8 mouse cellular contexts compared by ENCODE assay signal in the genomic region with DNA sequence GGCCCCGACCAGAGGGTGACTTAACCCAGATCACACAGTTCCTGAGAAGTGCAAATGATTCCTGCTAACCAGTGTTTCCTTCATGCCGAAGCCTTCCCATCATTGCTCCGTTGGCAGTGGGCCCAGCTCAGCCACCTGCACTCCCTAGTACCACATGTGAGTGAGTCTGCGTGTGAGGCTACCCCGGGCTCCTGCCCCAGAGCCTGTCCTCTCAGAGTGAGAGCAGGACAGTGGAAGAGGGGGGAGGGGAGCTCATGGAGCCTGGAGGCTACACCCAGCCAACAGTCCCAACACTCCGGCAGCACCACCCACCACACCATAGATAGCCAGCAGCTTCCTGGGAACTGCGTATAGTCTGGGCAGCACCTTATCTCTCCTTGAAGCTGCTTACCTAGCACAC. TPM values are rescaled to one million over a fixed set of nuclear protein-coding genes. Genes with fewer than 3 reads are reported as not detected.
A peak's percentile ranks its signal among the peaks of the same experiment; 100 is the strongest.
DNase-seq lines count a peak whose midpoint lies in the region; ATAC-seq and TF ChIP-seq lines count a peak whose summit lies in the region.

No protein-coding gene starts in this region.

- 23% methylated on average over 7 of the region's 7 CpGs for WGBS in heart, embryonic 13.5 days
- WGBS in intestine, embryonic 15.5 days = 35% methylated on average over 7 of the region's 7 CpGs
- WGBS in stomach, postnatal 0 days = 39% methylated on average over 7 of the region's 7 CpGs

- no peaks in the 10 kb centered on the region for H3K36me3 ChIP-seq in heart, embryonic 13.5 days
- H3K36me3 ChIP-seq in intestine, embryonic 15.5 days = no peaks in the 10 kb centered on the region
- H3K36me3 ChIP-seq in stomach, postnatal 0 days (ENCODE audit: control insufficient read depth, insufficient read depth, low read length) = no peaks in the 10 kb centered on the region

- H3K27me3 ChIP-seq in heart, embryonic 13.5 days (replicated peaks) = peaks cover 9% of the 10 kb centered on the region; the same call in 1 of the 2 replicates
- H3K27me3 ChIP-seq in intestine, embryonic 15.5 days (replicated peaks) = no peaks in the 10 kb centered on the region
- no peaks in the 10 kb centered on the region for H3K27me3 ChIP-seq in stomach, postnatal 0 days (ENCODE audit: control insufficient read depth, insufficient read depth, low read length)

- H3K9me3 ChIP-seq in heart, embryonic 13.5 days = no peaks in the 10 kb centered on the region
- H3K9me3 ChIP-seq in intestine, embryonic 15.5 days = no peaks in the 10 kb centered on the region
- no peaks in the 10 kb centered on the region for H3K9me3 ChIP-seq in stomach, postnatal 0 days (ENCODE audit: control insufficient read depth, low read length)

- H3K4me3 ChIP-seq in heart, embryonic 13.5 days = no peak overlapping the region
- no peak overlapping the region for H3K4me3 ChIP-seq in intestine, embryonic 15.5 days (replicated peaks)
- no peak overlapping the region for H3K4me3 ChIP-seq in stomach, postnatal 0 days (ENCODE audit: low read depth, low read length)

- TF ChIP-seq CTCF in stomach, postnatal 0 days (IDR thresholded peaks at IDR 0.05; ENCODE audit: low read depth) = no peak

- H3K9ac ChIP-seq in heart, embryonic 13.5 days = no peak overlapping the region
- H3K9ac ChIP-seq in intestine, embryonic 15.5 days = no peak overlapping the region
- no peak overlapping the region for H3K9ac ChIP-seq in stomach, postnatal 0 days (ENCODE audit: low read length)

- H3K4me2 ChIP-seq in heart, embryonic 13.5 days = no peak overlapping the region
- no peak overlapping the region for H3K4me2 ChIP-seq in intestine, embryonic 15.5 days (replicated peaks)
- no peak overlapping the region for H3K4me2 ChIP-seq in stomach, postnatal 0 days (replicated peaks; ENCODE audit: low read depth)

- 0 out of 2 replicates have a peak, but pooled peaks have one; percentile 27 for ATAC-seq in heart, embryonic 13.5 days (ENCODE audit: extremely low read depth, insufficient number of reproducible peaks, low FRiP score, low TSS enrichment)
- peak; percentile 82 for ATAC-seq in intestine, embryonic 15.5 days
- peak; percentile 33; the same call in 1 of the 2 replicates for ATAC-seq in stomach, postnatal 0 days (ENCODE audit: low FRiP score, low TSS enrichment)

- 0 out of 2 replicates have a peak overlapping the region, but pooled peaks have one; percentile 2 for H3K27ac ChIP-seq in heart, embryonic 13.5 days (replicated peaks)
- no peak overlapping the region for H3K27ac ChIP-seq in intestine, embryonic 15.5 days
- H3K27ac ChIP-seq in stomach, postnatal 0 days (replicated peaks) = no peak overlapping the region

- intact Hi-C loops in heart, postnatal 25 days (cut with DNase I) = no loop called here

- H3K4me1 ChIP-seq in heart, embryonic 13.5 days = peaks cover 20% of the 10 kb centered on the region
- peaks cover 13% of the 10 kb centered on the region for H3K4me1 ChIP-seq in intestine, embryonic 15.5 days (replicated peaks)
- peaks cover 4% of the 10 kb centered on the region; the same call in 1 of the 2 replicates for H3K4me1 ChIP-seq in stomach, postnatal 0 days (replicated peaks; ENCODE audit: control insufficient read depth, insufficient read depth)

- DNase-seq in heart, postnatal 25 days (ENCODE audit: low spot score) = no peak
- peak; percentile 33 for DNase-seq in right cerebral cortex, adult 18-20 months
- DNase-seq in right cerebral cortex, postnatal 36 days (ENCODE audit: low spot score in 2 of 2) = no peak
- peak; percentile 61 for DNase-seq in stomach, postnatal 0 days (ENCODE audit: low spot score)
- no peak for DNase-seq in ovary, adult 18-20 months (ENCODE audit: low spot score)
- DNase-seq in natural killer cell, adult 2 months (ENCODE audit: low spot score in 2 of 2) = no peak

- TF ChIP-seq EP300 in stomach, postnatal 0 days (optimal IDR thresholded peaks at IDR 0.05) = no peak

RNA-seq across cellular contexts. Expression of a gene that starts 35.5 kb away (rescaled TPM):
- polyA plus RNA-seq in heart, embryonic 13.5 days (2015; fragmentation: Nextera tagmentation; extraction: Ambion mirVana) = 4.8 and 5.7 TPM in 2 replicates
- total RNA-seq in heart, postnatal 25 days (2021) = under 1 TPM; 0.45 to 0.62 TPM
- polyA plus RNA-seq in intestine, embryonic 15.5 days (2015; fragmentation: Nextera tagmentation; extraction: Ambion mirVana) = 5.7 and 6.9 TPM in 2 replicates
- polyA plus RNA-seq in stomach, postnatal 0 days (2015; fragmentation: Nextera tagmentation; extraction: Ambion mirVana) = 7.3 and 8.4 TPM in 2 replicates

RNA-seq across cellular contexts. Expression of a gene that starts 38.6 kb away (rescaled TPM):
- not detected in 2 replicates for polyA plus RNA-seq in heart, embryonic 13.5 days (2015; fragmentation: Nextera tagmentation; extraction: Ambion mirVana)
- total RNA-seq in heart, postnatal 25 days (2021) = not detected
- not detected in 2 replicates for polyA plus RNA-seq in intestine, embryonic 15.5 days (2015; fragmentation: Nextera tagmentation; extraction: Ambion mirVana)
- polyA plus RNA-seq in stomach, postnatal 0 days (2015; fragmentation: Nextera tagmentation; extraction: Ambion mirVana) = not detected in 2 replicates

RNA-seq across cellular contexts. Expression of a gene that starts 40.9 kb away (rescaled TPM):
- not detected in 2 replicates for polyA plus RNA-seq in heart, embryonic 13.5 days (2015; fragmentation: Nextera tagmentation; extraction: Ambion mirVana)
- total RNA-seq in heart, postnatal 25 days (2021) = not detected
- polyA plus RNA-seq in intestine, embryonic 15.5 days (2015; fragmentation: Nextera tagmentation; extraction: Ambion mirVana) = not detected in 2 replicates
- polyA plus RNA-seq in stomach, postnatal 0 days (2015; fragmentation: Nextera tagmentation; extraction: Ambion mirVana) = not detected in 2 replicates

RNA-seq across cellular contexts. Expression of a gene that starts 46.1 kb away (rescaled TPM):
- polyA plus RNA-seq in heart, embryonic 13.5 days (2015; fragmentation: Nextera tagmentation; extraction: Ambion mirVana) = not detected in 2 replicates
- not detected for total RNA-seq in heart, postnatal 25 days (2021)
- polyA plus RNA-seq in intestine, embryonic 15.5 days (2015; fragmentation: Nextera tagmentation; extraction: Ambion mirVana) = not detected in 2 replicates
- polyA plus RNA-seq in stomach, postnatal 0 days (2015; fragmentation: Nextera tagmentation; extraction: Ambion mirVana) = not detected in 2 replicates

RNA-seq across cellular contexts. Expression of a gene that starts 55.8 kb away (rescaled TPM):
- polyA plus RNA-seq in heart, embryonic 13.5 days (2015; fragmentation: Nextera tagmentation; extraction: Ambion mirVana) = 0.36 TPM in 1 of 2 replicates, not detected in the other
- total RNA-seq in heart, postnatal 25 days (2021) = not detected
- polyA plus RNA-seq in intestine, embryonic 15.5 days (2015; fragmentation: Nextera tagmentation; extraction: Ambion mirVana) = not detected in 2 replicates
- polyA plus RNA-seq in stomach, postnatal 0 days (2015; fragmentation: Nextera tagmentation; extraction: Ambion mirVana) = 0.23 TPM in 1 of 2 replicates, not detected in the other

Comparison
In these comparisons a context has a peak if more than half of its experiments do, and no peak if none do; other contexts are left out.
1. DNase-seq: peak in right cerebral cortex, adult 18-20 months (single experiment) and stomach, postnatal 0 days (single experiment); none in heart, postnatal 25 days (single experiment), right cerebral cortex, postnatal 36 days (0 of 2), ovary, adult 18-20 months (single experiment) and natural killer cell, adult 2 months (0 of 2).
2. ATAC-seq: peak in every context shown above with its lines; median percentile 82 in intestine, embryonic 15.5 days; 33 in stomach, postnatal 0 days; 27 in heart, embryonic 13.5 days.